Mouse (Mus musculus) kidney, postnatal 0 days (tissue): Measurements from ENCODE around the gene Hoxc13. TPM values are rescaled to one million over a fixed set of nuclear protein-coding genes. Genes with fewer than 3 reads are reported as not detected.

Experiments used
- ATAC-seq: fragments of 200-750 bp; cut with Nextera tagmentation; replicated peaks from 2 replicates; pipeline ENCODE4 v1.8.0; 2017; ENCODE audit warnings: low read depth, moderate number of reproducible peaks, moderate TSS enrichment, moderate library complexity; ENCODE audit not compliant: low FRiP score
- DNase-seq: peaks from one replicate; pipeline ENCODE4 v3.0.0-alpha.2; 2016; ENCODE audit warnings: low spot score
- H3K27ac ChIP-seq: fragments of 300-500 bp; sonication (generic); 2 replicates; pipeline ENCODE4 v1.5.1; 2014; ENCODE audit warnings: mild to moderate bottlenecking
- H3K27me3 ChIP-seq: fragments of 300-500 bp; sonication (generic); 2 replicates; pipeline ENCODE4 v1.6.1; 2014; ENCODE audit warnings: low read length, mixed read lengths; ENCODE audit not compliant: insufficient read depth
- H3K36me3 ChIP-seq: fragments of 300-500 bp; sonication (generic); 2 replicates; pipeline ENCODE4 v1.6.1; 2014; ENCODE audit warnings: low read length, mixed read lengths; ENCODE audit not compliant: insufficient read depth
- H3K4me1 ChIP-seq: fragments of 300-500 bp; sonication (generic); replicated peaks from 2 replicates; pipeline ENCODE4 v1.6.1; 2014; ENCODE audit warnings: antibody characterized with exemption, low read length, mixed read lengths; ENCODE audit not compliant: insufficient read depth
- H3K4me2 ChIP-seq: fragments of 300-500 bp; sonication (generic); 2 replicates; pipeline ENCODE4 v1.6.1; 2014; ENCODE audit warnings: mild to moderate bottlenecking, low read length, moderate library complexity, mixed read lengths
- H3K4me3 ChIP-seq: fragments of 300-500 bp; sonication (generic); replicated peaks from 2 replicates; pipeline ENCODE4 v1.5.1; 2014; ENCODE audit warnings: low read depth, low read length
- H3K9ac ChIP-seq: fragments of 300-500 bp; sonication (generic); 2 replicates; pipeline ENCODE4 v1.6.1; 2014; ENCODE audit warnings: low read depth, low read length
- H3K9me3 ChIP-seq: fragments of 300-500 bp; sonication (generic); replicated peaks from 2 replicates; pipeline ENCODE4 v1.6.1; 2016; ENCODE audit warnings: low read length, inconsistent platforms, mixed read lengths
- CTCF ChIP-seq: IDR thresholded peaks from 2 replicates; pipeline ENCODE4 v1.5.1; 2016; ENCODE audit warnings: antibody characterized with exemption, low read depth, mild to moderate bottlenecking, moderate library complexity
- WGBS: fragments of 180-500 bp; shearing (Covaris S2); extraction: QIAGEN DNeasy Blood & Tissue Kit; methylation state at CpG from one replicate; pipeline ENCODE4 v1.1.7; 2014; 5-methylcytosine and 5-hydroxymethylcytosine counted together
- polyA plus RNA-seq: library from polyadenylated mRNA; unstranded; fragments of >200 nt; fragmentation: Nextera tagmentation; extraction: Ambion mirVana; gene quantifications from 2 replicates; pipeline ENCODE4 v1.2.1, GENCODE M21; 2015

Gene Hoxc13
- polyA plus RNA-seq, 1 experiment from 2014 or later = 0.05 TPM

DNA sequence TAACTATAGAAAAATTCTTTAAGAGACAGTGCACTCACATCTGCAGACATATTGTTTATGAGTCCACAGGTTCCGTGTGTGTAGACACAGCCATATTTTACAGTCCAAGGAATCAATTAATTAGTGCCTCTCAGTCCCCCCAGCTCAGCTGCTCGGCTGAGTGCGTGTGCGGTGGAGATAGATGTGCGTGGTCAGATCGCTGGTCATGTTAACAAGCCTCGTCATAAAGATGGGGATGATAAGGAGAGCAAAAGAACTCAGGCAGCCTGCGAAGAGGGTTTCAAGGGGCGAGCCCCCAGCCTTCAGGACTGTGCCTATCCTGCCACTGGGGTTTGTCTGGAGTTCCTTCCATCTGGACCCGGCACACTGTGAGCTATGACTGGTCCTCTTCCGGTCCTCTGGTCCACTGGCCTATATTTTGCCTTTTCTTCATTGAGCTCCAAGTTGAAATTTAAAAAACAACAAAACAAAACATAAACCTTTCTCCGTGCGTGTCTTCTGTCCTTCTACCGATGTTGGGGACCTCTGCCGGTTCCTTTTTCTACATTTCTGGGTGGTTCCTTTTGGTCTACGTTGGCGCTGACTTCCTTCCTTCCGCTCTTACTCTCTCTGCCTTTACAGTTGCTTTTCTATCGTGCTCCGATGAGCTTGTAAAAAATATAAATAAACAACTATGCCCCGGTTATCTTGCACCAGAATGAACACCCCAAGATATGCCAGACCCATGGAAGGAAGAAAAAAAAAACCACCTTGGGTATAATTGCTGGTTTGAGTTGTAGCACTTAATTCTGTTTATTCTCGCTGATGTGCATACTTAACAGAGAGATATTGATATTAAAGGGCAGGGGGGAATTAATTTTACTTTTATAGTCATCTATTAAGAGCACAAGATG, 24.5 kb downstream of the Hoxc13 start:
- WGBS = 18% methylated on average over 22 of the region's 22 CpGs
- Histone ChIP-seq H3K4me3 (no peak overlapping the region), H3K9ac (no peak overlapping the region), H3K27ac (no peak overlapping the region), H3K36me3 (no peaks in the 10 kb centered on the region), H3K9me3 (no peaks in the 10 kb centered on the region), H3K27me3 (peaks cover 81% of the 10 kb centered on the region), H3K4me1 (0 out of 2 replicates have a peak, but pooled peaks cover 4% of the 10 kb centered on the region), H3K4me2 (no peak overlapping the region)
- DNase-seq = no peak
- no peak for TF ChIP-seq CTCF
- ATAC-seq = no peak

- Histone ChIP-seq H3K4me1 (0 out of 2 replicates have a peak, but pooled peaks cover 4% of the 10 kb centered on the region), H3K9me3 (no peaks in the 10 kb centered on the region), H3K27me3 (peaks cover 81% of the 10 kb centered on the region), H3K9ac (no peak overlapping the region), H3K4me2 (no peak overlapping the region), H3K4me3 (no peak overlapping the region), H3K36me3 (no peaks in the 10 kb centered on the region), H3K27ac (no peak overlapping the region)
- DNase-seq (no peak), ATAC-seq (no peak)
- WGBS = 8% methylated on average over 9 of the region's 9 CpGs
- TF ChIP-seq CTCF = no peak
These were observed 26.4 kb downstream of the Hoxc13 start for GRCm38 (mm10) chr15:102947276-102947675.

DNA sequence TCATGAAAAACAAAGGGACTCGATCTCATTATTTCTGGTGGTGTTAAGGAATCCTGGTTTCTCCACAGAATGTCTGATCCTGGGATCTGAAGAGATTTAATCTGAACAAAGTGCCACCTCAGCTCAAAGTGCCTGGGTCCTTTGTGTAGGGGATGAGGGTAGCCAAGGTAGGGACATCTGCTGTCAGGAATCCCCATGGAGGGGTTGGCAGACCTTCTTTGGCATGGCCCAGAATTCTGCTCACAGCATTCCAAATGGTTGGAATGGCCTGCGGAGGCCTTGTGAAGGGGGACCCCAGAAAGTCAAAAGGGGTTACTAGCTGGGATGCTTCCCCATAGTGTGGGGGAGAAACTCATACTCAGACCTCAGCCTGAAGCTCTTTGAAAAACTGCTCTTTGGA, 27.9 kb downstream of the Hoxc13 start:
- DNase-seq = no peak
- no peak overlapping the region for H3K4me2 ChIP-seq
- no peaks in the 10 kb centered on the region for H3K9me3 ChIP-seq
- no peak overlapping the region for H3K9ac ChIP-seq
- H3K4me1 ChIP-seq = no peaks in the 10 kb centered on the region
- TF ChIP-seq CTCF = no peak
- H3K36me3 ChIP-seq = no peaks in the 10 kb centered on the region
- peaks cover 80% of the 10 kb centered on the region for H3K27me3 ChIP-seq
- H3K27ac ChIP-seq = no peak overlapping the region
- no peak overlapping the region for H3K4me3 ChIP-seq
- 38% methylated on average over 2 of the region's 2 CpGs for WGBS
- no peak for ATAC-seq

GRCm38 (mm10) chr15:102949696-102950095, 28.8 kb downstream of the Hoxc13 start:
- Histone ChIP-seq H3K9ac (no peak overlapping the region), H3K27ac (no peak overlapping the region), H3K4me2 (no peak overlapping the region), H3K36me3 (no peaks in the 10 kb centered on the region), H3K4me3 (no peak overlapping the region), H3K27me3 (peaks cover 71% of the 10 kb centered on the region), H3K9me3 (no peaks in the 10 kb centered on the region), H3K4me1 (peaks cover 6% of the 10 kb centered on the region; the same call in 1 of the 2 replicates)
- DNase-seq = no peak
- TF ChIP-seq CTCF = no peak
- no peak for ATAC-seq
- WGBS = 10% methylated on average over 20 of the region's 20 CpGs

DNA sequence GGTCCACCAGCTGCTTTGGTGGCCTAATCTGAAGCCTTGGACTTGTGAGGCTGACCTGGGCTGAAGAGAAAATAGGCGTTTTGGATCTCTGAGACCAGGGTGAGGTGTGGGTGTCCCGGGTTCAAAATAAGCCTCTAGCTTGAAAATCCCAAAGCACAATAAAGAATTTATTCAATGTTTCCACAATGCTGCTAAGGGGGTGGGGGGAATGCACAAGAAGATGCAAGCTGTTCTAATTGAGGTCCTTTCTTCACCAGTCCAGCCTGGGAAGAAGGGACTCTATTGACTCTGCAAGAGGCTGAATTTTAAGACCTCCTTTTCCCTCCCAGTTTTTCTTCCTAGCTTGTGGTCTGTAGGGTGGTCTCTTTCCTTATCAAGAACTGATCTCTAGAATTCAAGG, 30.0 kb downstream of the Hoxc13 start:
- Histone ChIP-seq H3K9me3 (no peaks in the 10 kb centered on the region), H3K4me1 (peaks cover 6% of the 10 kb centered on the region; the same call in 1 of the 2 replicates), H3K36me3 (no peaks in the 10 kb centered on the region), H3K4me3 (no peak overlapping the region), H3K27me3 (peaks cover 60% of the 10 kb centered on the region), H3K4me2 (no peak overlapping the region), H3K27ac (no peak overlapping the region), H3K9ac (no peak overlapping the region)
- ATAC-seq (no peak), DNase-seq (no peak)
- WGBS = 33% methylated on average over 2 of the region's 2 CpGs
- no peak for TF ChIP-seq CTCF

GRCm38 (mm10) chr15:102953561-102953960, 32.7 kb downstream of the Hoxc13 start:
- no peak for DNase-seq
- H3K9me3 ChIP-seq = no peaks in the 10 kb centered on the region
- no peak overlapping the region for H3K27ac ChIP-seq
- peak overlapping the region; percentile 59 for H3K4me3 ChIP-seq
- TF ChIP-seq CTCF = no peak
- 46% methylated on average over 6 of the region's 6 CpGs for whole genome bisulfite sequencing
- H3K9ac ChIP-seq = no peak overlapping the region
- peaks cover 34% of the 10 kb centered on the region for H3K27me3 ChIP-seq
- H3K36me3 ChIP-seq = no peaks in the 10 kb centered on the region
- no peak for ATAC-seq
- H3K4me2 ChIP-seq = peak overlapping the region; percentile 85
- peaks cover 13% of the 10 kb centered on the region for H3K4me1 ChIP-seq
